Mouse (Mus musculus) right cerebral cortex, adult 18-20 months (tissue): ENCODE measurements at regions not wholly inside any gene's neighbourhood (a gene's known extent, or its start where the extent isn't known, plus 50 kb on each side); places are given as distances from the start of the nearest gene placed in this dataset.
A peak's percentile ranks its signal among the peaks of the same experiment; 100 is the strongest.

Experiments used
- DNase-seq: peaks from one replicate; pipeline ENCODE4 v3.0.0; 2022; ENCODE audit warnings: mixed read lengths

- DNase-seq = no peak
Measured at GRCm38 (mm10) chr10:97090254-97090653, 389.2 kb upstream of the Dcn start.

DNA sequence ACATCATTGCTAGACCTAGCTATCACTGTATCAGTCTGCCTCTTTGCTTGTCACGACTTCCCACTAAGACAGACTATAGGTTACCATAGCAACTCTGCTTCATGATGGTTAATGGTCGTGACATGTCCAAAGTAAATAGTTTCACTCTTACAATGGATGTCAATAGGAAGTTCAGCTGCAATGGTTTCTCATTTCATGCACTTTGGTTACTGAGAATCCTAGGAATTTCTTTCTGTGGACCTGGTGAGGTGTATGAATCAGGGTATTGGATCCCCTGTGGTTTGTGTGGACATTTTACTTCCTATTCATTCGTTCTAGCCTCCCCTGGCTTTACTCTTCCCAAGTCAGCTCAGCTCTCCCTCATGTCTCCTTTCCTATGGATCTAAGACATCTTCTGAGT, 385.5 kb upstream of the Dcn start:
- DNase-seq = no peak

- no peak for DNase-seq
Measured at GRCm38 (mm10) chr10:97114501-97114900, 364.9 kb upstream of the Dcn start.

- DNase-seq = no peak
Measured at GRCm38 (mm10) chr10:97122693-97123092, 356.7 kb upstream of the Dcn start.

GRCm38 (mm10) chr10:97141561-97141960, 337.8 kb upstream of the Dcn start:
- DNase-seq = no peak

GRCm38 (mm10) chr10:97158561-97159395, 320.6 kb upstream of the Dcn start:
- peak; percentile 1 for DNase-seq

DNA sequence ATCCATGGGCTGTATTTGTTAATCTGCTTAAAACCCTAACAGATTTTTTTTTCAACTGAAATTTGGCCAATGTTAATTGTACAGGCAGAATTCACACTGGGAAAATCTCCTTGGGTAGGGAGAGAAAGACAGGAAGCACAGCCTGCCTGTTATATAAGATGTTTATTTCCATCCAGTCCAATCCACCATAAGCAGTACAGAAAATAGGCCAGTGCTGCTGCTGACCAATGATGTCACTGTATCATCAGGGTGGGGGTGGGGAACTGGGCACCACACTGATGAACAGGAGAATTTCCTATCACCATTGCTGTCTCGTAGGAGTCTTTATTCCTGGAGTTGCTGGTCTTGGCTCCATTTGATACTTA, 320.0 kb upstream of the Dcn start:
- peak; percentile 37 for DNase-seq

DNA sequence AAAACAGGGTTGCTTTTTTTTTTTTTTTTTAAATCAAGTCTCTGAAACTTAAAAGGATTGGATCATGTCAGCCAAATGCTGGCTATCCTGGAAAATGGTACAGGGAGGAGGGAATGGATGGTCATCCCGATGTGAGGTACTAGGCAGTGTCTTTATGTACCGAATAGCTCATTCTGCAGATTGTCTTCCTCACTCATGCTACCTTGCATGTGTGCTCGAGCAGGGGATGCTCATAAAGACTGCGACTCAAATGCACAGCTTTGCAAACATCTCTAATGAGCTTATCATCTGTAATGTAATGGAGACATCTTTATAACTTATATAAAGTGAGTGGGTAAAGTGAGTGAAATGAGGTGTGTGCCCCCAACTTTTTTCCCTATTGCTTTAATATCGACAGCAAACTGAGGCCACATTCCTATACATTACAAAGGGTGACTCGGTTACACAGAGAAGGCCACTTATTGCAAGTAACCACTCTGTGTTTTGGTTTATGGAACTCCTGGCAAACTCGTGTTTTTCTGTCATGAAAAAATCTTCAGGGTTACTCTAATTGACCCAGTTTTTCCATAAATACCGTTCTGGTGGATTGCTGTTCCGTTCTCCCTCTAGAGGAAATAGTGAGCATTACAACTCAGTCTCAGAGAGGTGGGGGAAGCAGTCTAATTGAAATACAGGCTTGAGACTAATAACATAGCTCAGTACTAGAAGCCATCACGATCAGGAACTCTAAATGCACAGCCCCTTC, 319.4 kb upstream of the Dcn start:
- DNase-seq = peak; percentile 21

DNA sequence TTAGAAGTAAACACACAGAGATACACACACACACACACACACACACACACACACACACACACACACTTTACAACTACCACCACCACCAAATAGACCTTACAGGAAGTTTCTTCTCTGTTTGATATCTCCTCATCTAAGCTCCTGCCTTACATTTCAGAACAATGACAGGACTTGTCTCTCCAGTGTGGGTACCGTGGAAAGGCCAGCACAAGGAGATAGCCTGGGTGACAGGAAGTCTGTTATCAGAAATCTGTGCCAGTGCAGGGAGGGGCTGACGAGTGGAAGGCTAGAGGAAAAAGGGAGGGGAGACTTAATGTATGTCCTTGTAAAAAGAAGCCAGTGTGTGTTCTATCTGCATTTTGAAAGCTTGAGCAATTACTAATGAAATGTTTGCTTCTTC, 318.5 kb upstream of the Dcn start:
- DNase-seq = no peak

DNA sequence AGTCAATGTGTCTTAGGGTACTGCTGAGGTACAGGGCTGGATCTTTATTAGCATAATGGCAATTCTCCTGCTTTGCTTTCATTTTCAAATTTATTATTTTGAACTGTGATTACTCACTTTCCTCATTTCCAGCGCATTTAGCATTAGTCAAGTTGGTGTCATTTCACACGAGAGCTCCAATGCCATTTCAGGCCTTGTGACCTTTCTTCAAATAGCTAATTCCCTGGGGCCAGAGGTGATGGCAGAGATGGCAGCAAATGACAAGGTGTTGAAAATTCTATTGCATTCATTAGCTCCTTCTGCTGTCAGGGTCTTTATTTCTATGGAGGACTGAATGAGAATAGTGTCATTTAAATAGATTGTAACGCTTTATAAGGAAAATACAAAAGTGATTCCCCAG, 300.9 kb upstream of the Dcn start:
- no peak for DNase-seq

DNA sequence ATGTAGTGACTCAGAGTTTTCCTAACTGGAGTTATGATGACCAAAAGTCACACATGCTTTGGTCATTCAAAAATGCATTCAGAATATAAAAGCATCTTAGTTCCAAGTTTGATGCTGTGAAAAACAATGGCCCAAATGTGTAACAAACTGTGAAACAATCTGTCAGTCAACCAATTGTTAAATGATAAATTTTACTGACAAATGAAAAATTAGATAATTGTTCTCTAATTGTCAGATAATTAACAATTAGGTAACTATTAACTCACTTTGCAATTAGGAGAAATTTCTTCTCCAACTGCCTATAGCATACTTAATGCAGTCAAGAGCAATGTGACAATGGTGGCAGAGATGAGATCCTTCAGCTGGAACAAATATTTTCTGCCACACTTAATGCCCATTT, 289.7 kb upstream of the Dcn start:
- no peak for DNase-seq

DNA sequence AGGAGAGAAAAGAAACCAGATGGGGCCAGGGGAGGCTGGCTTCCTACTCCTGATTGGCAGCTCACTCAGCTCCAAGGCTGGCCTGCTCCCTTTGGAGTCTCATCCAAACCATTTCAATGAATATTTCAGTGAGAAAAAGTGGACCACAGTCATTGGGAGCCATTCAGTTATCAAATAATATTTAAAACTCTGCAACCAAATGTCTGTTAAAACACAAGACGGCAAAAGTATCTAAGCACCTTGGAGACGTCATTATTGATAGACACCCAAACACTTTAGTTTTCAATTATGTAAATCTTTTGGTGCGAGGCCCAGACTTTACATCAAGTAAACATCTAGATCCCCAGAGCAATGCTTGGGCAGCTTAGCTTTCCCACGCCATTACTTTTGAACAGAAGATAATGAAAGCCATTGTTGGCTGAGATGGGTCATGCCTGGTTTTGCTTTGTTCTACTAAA, 268.1 kb upstream of the Dcn start:
- no peak for DNase-seq

DNA sequence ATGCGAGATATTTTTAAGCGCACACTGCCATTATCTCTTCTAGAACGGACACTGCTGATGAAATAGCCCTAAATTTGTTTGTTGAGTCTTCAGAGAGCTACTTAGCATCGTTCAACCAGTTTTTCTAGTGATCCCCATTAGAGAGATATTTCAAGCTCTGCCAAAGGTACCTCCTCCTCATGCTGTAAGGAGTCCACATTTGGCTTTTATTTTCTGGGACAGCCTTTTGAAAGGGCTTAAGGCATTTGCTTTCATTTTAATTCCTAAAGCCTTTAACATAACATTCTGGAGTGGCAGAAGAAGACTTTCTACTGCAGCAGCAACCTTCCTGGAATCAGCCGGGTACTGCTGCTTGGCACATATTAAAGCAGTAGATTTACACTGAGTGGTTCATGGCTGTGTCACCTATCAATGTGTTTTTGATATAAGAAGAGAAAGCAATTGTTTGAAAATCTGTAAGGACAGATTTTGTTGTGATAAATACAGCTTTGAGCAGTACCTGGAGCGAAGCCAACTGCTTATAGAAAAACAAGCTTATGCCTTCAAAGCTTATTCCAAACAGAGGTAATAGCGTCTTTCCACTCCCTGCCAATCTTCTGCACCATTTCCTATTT, 267.5 kb upstream of the Dcn start:
- DNase-seq = no peak

GRCm38 (mm10) chr10:97219474-97219873, 259.9 kb upstream of the Dcn start:
- DNase-seq = no peak

GRCm38 (mm10) chr10:97220431-97220830, 259.0 kb upstream of the Dcn start:
- no peak for DNase-seq

DNA sequence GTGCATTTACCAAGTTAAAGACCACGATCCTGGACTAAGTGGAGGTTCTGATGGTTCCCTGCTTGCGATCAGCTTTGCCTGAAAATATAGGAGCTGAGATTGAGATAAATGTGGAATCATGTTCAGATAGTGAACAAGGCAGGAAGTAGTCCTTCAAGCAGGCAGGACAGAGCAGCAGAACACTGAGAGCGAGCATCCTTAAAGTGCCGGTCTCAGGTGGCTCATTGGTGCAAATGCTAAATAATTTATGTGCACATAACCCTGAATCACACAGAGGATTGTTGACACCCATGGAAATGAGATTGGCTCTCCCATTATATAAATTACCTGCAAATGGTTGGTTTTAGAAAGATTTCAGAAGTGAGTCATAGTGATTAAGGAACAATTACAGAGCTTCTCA, 243.8 kb upstream of the Dcn start:
- no peak for DNase-seq

DNA sequence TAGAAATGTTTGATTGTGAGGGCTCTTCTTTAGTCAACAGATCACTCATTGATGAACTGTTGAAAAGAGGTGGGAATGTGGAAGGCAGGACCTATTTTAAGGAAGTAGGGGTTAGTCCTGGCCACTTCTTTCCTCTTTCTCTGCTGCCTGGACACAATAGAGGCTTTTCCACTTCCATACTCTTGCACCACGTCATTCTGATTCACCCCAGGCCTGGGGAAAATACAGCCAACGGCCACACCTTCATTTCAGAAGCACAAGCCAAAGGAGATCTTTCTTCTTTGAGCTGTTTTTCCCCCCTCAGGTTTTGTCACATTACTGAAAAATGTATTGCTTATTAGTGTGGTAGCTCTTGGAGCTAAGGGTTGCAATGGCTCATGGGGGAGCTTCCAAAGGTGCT, 237.9 kb upstream of the Dcn start:
- DNase-seq = no peak

DNA sequence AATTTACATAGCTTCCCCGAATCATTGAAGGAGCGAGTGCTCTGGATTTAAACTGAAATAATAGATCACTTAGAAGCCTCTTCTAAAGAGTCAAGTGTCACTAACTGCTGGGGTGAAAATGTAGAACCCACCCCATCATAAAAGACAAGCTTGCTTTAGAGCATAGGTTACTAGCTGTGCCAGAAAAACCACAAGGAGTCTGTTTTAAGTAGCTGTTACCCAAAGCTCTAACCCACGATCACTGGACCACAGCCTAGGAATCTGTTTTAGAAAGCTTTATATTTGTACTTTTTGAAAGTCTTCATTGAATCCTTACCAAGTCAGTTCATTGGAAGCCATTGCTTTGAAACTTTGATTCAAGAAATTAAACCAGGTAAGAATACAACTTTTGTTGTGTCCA, 233.7 kb upstream of the Dcn start:
- DNase-seq = no peak

DNA sequence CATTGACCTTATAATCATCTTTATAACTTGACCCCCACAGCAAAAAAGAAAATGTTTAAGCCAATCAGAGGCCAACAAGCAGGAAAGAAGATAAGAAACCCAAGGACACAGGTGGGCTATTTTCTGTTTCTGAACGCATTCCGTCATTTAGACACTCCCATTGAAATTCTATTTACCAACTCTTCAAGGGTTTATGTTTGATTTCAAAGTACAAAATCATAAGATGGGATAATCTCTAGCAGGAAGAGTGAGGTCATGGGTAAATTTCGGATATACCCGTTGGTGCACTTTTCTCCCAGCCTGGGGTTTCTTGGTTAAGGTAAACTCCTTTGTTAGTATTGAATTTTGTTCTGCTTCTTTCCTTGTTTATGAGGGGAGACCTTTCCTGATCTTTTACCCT, 230.9 kb upstream of the Dcn start:
- no peak for DNase-seq

GRCm38 (mm10) chr10:97249760-97250159, 229.6 kb upstream of the Dcn start:
- DNase-seq = no peak

DNA sequence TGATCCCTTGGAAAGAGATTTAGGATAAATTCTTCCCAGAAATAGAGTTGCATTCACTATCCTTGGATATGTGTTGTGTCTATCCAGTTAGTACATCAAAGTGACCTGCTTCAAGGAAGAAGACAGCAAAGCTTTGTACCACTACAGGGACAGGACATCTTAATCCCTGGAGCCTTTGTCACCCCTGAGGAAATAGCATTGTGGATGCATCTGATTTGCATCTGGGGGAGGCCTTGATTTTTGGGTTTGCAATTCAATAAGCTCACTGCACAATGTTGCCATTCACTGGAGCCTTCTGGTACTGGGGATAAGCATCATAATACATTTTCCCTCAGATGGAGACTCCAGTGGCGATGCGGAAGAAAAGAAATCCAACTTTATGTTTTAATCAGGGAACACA, 229.2 kb upstream of the Dcn start:
- DNase-seq = no peak

- DNase-seq = no peak
Measured at GRCm38 (mm10) chr10:97265959-97266517, 213.4 kb upstream of the Dcn start.

DNA sequence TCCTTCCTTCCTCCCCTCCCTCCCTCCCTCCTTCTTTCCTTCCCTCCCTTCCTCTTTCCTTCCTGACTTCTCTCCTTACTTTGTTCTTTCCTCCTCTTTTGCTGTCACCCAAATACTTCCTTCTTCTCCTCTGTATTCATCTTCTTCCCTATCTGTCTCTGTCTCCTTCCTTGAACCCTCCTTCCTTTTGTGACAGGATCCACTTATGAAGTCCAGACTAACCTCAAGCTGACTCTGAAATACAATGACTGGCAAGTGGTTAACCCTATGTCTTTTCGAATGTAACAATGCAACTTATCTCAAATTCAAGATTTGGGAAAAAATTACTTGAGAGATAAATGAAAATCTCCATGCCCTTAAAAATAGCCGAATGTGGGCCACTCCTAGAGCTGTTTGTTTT, 197.0 kb upstream of the Dcn start:
- no peak for DNase-seq
